Mouse (Mus musculus) embryo, embryonic 11 days (tissue): ENCODE data around the gene Rnf180.

Experiments used
- DNase-seq: peaks from one replicate; pipeline ENCODE4 v3.0.0-alpha.2; 2015

Rnf180 gene

GRCm38 (mm10) chr13:105122092-105122491 lies 172.5 kb downstream of the Rnf180 start:
- DNase-seq = no peak

DNA sequence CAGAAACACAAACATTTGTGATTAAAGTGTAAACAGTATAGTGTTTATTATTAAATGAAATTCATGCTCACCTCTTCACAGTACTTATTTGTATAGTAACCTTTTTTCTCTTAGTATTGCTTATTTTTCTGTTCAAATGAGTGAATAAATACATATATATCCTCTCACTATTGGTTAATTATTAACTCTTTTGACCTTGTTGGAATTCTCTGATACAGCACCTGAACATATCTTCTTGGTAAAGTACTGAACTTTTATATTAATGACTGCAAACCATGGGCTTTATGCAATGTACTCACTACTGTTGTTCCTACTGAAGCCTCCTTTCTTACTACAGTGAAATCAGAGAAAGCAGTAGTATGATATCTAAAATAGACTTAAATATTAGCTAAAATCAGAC lies 173.0 kb downstream of the Rnf180 start:
- DNase-seq = no peak

- DNase-seq = no peak
Measured at GRCm38 (mm10) chr13:105111599-105111998, 183.0 kb downstream of the Rnf180 start.

DNA sequence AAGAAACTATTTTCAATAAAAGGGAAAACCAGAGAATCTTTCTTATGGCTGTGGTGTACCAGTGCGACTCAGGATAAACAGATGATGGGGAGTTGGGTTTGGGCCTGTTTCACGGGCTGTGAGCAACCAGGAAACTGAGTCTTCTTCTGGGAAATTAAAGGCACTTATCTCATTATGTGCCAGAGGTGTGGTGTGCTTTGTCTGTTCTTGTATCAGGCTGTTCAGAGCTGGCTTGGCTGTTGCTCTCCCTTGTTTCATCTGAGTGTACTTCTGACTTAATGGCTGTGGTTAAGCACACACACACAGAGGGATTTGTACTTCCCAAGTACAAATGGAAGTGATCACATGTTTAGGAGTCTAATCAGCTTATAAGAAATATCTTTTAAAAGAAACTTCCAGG lies 190.2 kb downstream of the Rnf180 start:
- no peak for DNase-seq

DNA sequence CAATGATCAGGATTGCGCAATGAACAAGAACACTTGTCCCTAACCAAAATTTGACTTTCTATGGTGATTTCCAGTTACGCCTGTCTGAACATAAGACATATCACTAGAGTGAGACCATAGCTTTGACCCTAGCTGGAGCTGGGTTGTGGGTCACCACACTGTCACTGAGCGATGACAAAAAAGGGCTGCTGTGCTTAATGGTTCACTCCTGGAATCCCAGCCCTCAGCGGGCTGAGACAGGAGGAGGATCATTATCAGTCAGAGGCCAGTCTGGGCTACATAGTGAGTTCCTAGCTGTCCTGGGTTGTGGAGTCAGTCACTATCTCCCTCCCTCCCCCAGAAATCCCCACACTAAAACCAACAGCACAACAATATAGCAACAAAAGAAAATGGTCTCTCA lies 193.9 kb downstream of the Rnf180 start:
- DNase-seq = no peak

DNA sequence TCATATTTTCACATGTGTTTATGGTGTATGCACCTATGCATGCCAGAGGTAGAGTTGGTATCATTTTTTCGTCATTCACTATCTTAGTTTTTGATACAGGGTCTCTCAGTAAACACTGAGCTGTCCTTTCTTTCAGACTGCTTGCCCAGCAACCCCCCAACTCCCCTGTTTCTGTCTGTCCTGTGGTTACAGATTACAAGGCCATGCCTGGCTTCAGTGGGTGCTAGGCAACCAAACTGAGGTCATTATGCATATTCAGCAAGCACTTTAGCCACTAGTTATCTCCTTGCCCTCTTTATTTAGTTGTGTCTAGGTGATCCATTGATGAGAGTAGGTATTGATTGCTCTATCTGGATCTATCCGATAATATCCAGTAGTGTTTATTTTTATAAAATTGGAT lies 198.3 kb downstream of the Rnf180 start:
- peak; percentile 18 for DNase-seq

DNA sequence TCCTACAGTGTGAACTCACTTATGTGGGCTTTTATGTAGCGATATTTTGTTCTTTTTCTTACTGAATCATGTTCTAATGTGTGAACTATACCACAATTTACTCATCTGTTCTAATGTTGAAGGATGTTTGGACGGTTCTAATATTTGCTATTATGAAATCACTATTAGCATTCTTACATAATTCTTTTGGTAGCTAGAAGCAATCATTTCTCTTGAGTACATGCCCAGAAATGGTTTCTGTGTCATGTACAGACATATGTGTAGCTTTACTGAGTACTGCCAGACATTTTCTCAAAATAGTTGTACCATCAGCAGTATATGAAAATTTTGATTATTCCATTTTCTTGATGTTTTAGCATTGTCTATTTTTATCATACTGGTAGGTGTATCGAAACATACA lies 205.3 kb downstream of the Rnf180 start:
- DNase-seq = no peak

DNA sequence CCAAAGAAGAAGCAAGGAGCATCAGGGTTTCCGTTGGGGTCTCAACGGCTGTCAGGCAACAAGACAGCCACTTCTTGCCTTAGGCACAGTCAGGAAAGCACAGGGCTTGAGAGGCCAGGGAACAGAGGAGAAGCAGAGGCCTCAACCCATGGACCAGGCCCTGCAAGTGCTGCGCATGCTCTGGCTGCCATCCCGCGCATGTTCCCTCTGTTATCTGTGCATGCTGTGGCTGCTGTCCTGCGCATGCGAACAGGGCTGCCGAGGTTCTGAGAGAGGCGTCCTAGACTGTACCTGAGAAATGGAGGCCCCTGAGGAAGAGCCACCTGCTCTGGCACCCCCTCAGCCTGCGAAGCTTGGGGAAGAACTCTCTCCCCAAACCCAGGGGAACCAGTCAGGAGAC lies 212.8 kb downstream of the Rnf180 start, which contains the start of gene 4933425L06Rik:
4933425L06Rik (plus strand) TSS at position 261 of the 400 bp plus-strand sequence.
- no peak for DNase-seq
